Mouse (Mus musculus) spleen, adult 12 weeks (tissue): ENCODE measurements around the gene Anxa11.
"Not testable (repeated sequence)": the region's sequence is repeated elsewhere in the genome, so short reads cannot be mapped to it uniquely, and the experiment has no call there.

Source experiments
- DNase-seq: peaks from one replicate; pipeline ENCODE4 v3.0.0; 2022; ENCODE audit warnings: low spot score

Anxa11 gene

GRCm38 (mm10) chr14:25841579-25841978 is 377 bp upstream of the Anxa11 start:
- no peak for DNase-seq

GRCm38 (mm10) chr14:25842688-25843003 is 690 bp downstream of the Anxa11 start:
- DNase-seq, result no peak

GRCm38 (mm10) chr14:25844372-25844771 is 2.4 kb downstream of the Anxa11 start:
- DNase-seq, result no peak

GRCm38 (mm10) chr14:25845832-25846383 is 4.0 kb downstream of the Anxa11 start:
- DNase-seq, result no peak

- no peak for DNase-seq
These were observed 4.6 kb downstream of the Anxa11 start for GRCm38 (mm10) chr14:25846516-25846915.

- DNase-seq, result no peak
These were observed 5.7 kb downstream of the Anxa11 start for GRCm38 (mm10) chr14:25847660-25848059.

GRCm38 (mm10) chr14:25848237-25848636 is 6.3 kb downstream of the Anxa11 start:
- no peak for DNase-seq

- DNase-seq, result not testable (repeated sequence)
These were observed 6.8 kb downstream of the Anxa11 start for GRCm38 (mm10) chr14:25848708-25849107.

GRCm38 (mm10) chr14:25850433-25850832 is 8.5 kb downstream of the Anxa11 start:
- no peak for DNase-seq

GRCm38 (mm10) chr14:25851189-25851588 is 9.2 kb downstream of the Anxa11 start:
- DNase-seq, result no peak

- no peak for DNase-seq
These were observed 10.2 kb downstream of the Anxa11 start for GRCm38 (mm10) chr14:25852121-25852561.

- no peak for DNase-seq
These were observed 11.3 kb downstream of the Anxa11 start for GRCm38 (mm10) chr14:25853295-25853694.

- DNase-seq, result no peak
These were observed 11.9 kb downstream of the Anxa11 start for GRCm38 (mm10) chr14:25853717-25854452.

GRCm38 (mm10) chr14:25855241-25855885 is 13.4 kb downstream of the Anxa11 start:
- DNase-seq, result no peak

GRCm38 (mm10) chr14:25857168-25857621 is 15.2 kb downstream of the Anxa11 start:
- DNase-seq, result no peak

GRCm38 (mm10) chr14:25857940-25858339 is 16.0 kb downstream of the Anxa11 start:
- no peak for DNase-seq

GRCm38 (mm10) chr14:25861771-25862530 is 20.0 kb downstream of the Anxa11 start:
- peak; percentile 9 for DNase-seq

- DNase-seq, result no peak
These were observed 21.8 kb downstream of the Anxa11 start for GRCm38 (mm10) chr14:25863721-25864120.

- DNase-seq, result no peak
These were observed 23.3 kb downstream of the Anxa11 start for GRCm38 (mm10) chr14:25865251-25865650.

GRCm38 (mm10) chr14:25866384-25866783 is 24.4 kb downstream of the Anxa11 start:
- no peak for DNase-seq

GRCm38 (mm10) chr14:25866832-25867231 is 24.9 kb downstream of the Anxa11 start:
- DNase-seq, result no peak

GRCm38 (mm10) chr14:25867834-25868233 is 25.9 kb downstream of the Anxa11 start:
- no peak for DNase-seq

GRCm38 (mm10) chr14:25868706-25869105 is 26.8 kb downstream of the Anxa11 start:
- no peak for DNase-seq
